Mouse (Mus musculus) adrenal gland, adult 2 months (tissue): ENCODE data around the gene Cdc37. TPM values are rescaled to one million over a fixed set of nuclear protein-coding genes. Genes with fewer than 3 reads are reported as not detected.

Source experiments
- DNase-seq: peaks from one replicate; pipeline ENCODE4 v3.0.0; 2021
- polyA plus RNA-seq: library from polyadenylated mRNA; depleted of rRNA; stranded (reverse); fragments of >200 nt; gene quantifications from 2 replicates; pipeline ENCODE4 v1.2.3, GENCODE M21; 2012
- total RNA-seq, 2 experiments: library from RNA; stranded (reverse); gene quantifications; 2 replicates each; pipeline ENCODE4 v1.2.3; 2021

The Cdc37 gene
- total and polyA plus RNA-seq, 3 experiments, result 59.0 to 202 (median 179) TPM

- no peak for DNase-seq
Observed at GRCm38 (mm10) chr9:21135941-21136381, 13.8 kb downstream of the Cdc37 start.

- no peak for DNase-seq
Observed at GRCm38 (mm10) chr9:21135329-21135890, 14.4 kb downstream of the Cdc37 start.

DNA sequence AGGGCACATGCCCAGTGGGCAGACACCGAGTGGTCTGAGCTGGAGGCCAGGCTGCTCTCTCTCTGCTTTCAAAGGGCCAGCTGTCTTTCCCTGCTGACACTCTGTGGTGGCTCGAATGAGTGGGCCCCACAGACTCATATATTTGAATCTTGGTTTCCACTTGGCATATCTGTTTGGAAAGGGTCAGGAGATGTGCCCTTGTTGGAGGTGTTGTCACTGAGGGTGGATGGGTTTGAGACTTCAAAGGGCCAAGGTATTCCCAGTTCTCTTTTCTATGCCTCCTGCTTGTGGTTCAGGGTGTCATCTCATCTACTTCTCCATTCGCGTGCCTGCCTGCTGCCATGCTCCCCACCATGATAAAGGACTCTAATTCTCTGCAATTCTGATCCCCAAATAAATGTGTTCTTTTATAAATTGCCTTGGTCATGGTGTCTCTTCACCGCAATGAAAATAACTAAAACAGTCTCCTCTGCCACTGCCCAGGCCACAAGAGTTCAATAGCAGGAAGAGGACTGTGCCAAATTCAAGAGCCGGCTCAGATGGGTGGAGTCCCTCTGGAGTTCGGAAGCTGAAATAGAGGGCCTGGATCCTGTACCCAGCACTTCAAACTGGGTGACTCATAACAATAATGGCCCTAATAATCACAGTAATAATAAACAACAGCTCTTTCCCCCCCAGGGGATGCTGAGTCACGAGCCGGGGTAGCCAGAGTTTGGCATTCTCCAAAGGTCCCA, 15.0 kb downstream of the Cdc37 start:
- DNase-seq, result peak; percentile 75

- DNase-seq, result no peak
Observed at GRCm38 (mm10) chr9:21133064-21133707, 16.6 kb downstream of the Cdc37 start.

DNA sequence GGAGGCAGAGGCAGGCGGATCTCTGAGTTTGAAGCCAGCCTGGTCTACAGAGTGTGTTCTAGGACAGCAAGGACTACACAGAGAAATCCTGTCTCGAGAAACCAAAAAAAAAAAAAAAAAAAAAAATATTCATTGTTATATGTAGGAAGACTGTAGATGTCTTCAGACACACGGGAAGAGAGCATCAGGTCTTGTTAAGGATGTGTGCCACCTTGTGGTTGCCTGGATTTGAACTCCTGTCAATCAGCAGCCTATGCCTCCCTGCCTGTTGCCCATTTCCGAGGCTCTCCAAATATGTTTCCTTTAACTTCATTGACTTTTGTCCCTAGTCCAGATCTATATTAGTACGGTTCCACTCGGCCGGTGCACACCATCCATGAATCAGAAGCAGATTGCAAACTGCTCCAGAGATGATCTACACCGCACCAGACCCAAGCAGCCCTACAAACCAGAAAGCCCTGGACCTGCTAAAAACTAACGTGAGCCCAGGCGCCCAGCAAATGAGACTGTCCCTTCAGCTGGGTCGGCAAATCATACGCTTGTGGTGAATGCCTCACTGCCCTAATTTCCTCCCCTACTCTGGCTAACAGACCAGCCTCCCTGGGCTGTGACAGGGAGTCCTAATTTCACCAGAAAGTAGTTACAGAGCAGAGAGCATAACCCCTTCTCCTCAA, 17.5 kb downstream of the Cdc37 start:
- DNase-seq, result no peak

DNA sequence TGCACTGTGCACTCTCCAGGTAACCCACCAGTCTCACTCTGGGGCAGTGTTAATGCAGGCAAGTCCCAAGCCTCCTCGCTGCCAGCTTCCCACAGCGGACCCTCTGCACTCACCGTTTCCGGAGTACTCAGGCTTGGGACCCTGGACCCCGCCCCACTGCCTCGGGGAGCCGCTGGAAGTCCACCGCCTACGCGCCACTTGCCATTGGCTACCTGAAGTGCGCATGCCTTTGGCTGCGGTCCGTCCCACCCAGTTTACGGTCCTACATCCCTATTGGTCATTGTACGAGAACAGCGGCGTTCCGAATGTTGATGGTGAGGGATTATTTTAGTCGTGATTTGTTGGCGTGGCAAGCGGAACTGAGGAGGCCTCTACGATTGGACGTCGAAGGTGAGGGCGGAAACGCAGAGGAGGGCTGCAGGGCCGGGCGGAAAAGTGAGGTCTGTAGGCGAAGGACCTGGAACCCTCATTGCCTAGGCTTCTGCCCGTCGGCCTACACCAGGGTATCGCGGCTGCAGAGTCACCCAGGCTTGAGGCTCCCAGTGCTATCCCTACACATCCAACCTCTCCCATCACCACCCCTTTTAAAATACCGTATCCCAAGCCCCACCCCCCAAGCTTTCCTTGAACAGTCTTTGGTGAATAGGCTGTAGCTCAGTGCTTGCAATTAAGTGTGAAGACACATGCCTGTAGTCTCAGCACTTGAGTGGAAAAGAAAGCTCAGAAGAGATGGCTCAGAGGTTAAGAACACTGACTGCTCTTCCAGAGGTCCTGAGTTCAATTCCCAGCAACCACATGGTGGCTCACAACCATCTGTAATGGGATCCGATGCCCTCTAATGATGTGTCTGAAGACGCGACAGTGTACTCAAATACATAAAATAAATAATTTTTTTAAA, 18.5 kb downstream of the Cdc37 start, which contains the start of gene Tyk2:
TSS of gene Tyk2 (minus strand) at position 185 of the 898 bp plus-strand sequence.
- peak; percentile 95 for DNase-seq

DNA sequence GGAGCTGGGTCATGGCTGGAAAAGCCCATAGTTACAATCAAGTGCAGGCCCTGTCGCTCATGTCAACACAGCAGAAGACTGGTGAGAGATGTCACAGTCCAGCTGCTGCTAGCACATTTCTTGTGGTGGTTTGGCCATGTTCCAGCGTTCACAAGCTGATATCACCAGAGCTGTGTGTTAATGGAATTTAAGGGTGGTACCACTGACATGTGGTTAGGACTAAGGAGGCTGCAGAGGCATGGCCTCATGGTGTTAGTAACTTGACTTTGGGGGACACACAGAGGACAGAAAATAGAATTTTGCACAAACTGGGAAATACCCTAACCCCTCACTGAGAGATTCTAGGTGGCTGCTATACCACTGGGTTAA, 23.5 kb downstream of the Cdc37 start:
- DNase-seq, result no peak

GRCm38 (mm10) chr9:21125502-21126258, 24.1 kb downstream of the Cdc37 start:
- DNase-seq, result no peak

- DNase-seq, result no peak
Observed at GRCm38 (mm10) chr9:21124837-21125236, 24.9 kb downstream of the Cdc37 start.

GRCm38 (mm10) chr9:21121483-21121882, 28.3 kb downstream of the Cdc37 start:
- no peak for DNase-seq

GRCm38 (mm10) chr9:21117073-21117472, 32.7 kb downstream of the Cdc37 start:
- no peak for DNase-seq

DNA sequence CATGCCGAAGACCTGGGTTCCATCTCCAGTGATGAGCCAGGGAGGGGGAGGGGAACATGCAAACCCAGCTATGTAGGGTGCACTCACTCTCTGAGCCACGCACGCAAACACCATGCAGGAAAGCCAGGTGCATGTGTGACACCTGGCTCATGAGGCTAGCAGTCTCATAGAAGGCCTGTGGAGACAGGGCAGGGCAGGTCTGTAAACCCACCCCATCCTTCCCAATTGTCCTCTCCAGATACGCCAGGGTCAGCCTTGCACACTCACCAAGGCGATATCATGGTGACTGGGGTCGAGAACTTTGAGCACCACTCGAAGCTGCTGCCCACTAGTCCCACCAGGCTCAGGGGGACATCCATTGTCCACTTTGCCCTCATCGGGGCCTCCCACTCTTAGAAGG, 34.7 kb downstream of the Cdc37 start:
- DNase-seq, result no peak

DNA sequence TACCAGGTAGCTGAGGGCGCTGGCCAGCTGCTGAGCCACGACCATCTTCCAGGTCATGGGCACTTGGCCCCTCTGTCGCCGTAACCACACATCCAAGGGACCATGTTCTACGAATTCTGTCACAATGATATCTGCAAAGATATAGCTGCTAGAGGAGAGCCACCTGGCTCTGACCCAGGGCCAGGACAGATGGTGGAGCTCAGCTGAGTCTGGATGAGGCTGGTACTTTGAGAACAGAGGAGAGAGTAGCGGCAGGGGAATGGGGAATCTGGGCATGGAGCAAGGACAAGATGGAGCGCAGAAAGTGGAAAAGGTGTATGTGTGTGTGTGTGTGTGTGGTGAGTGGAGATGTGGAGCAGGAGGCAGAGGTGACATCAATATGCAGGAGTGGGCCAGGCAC, 35.6 kb downstream of the Cdc37 start:
- no peak for DNase-seq

DNA sequence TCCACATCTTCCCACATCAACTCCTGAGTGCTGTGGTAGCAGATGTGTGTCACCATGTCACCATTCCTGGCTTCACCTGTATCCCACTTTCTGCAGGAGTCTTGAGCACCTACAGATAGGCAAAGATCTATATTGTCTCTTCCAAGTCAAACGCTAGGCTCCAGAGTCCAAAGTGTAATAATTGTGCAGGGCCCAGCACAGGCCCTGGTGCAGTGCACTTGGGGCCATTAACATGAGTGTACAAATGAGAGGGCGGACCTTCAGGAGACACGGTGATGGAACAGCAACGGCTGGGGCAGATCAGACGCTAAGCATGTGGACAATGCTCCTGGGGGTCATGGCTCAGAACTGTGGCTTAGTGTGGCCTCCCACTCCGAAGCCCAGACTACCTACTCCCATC, 36.0 kb downstream of the Cdc37 start:
- DNase-seq, result no peak

DNA sequence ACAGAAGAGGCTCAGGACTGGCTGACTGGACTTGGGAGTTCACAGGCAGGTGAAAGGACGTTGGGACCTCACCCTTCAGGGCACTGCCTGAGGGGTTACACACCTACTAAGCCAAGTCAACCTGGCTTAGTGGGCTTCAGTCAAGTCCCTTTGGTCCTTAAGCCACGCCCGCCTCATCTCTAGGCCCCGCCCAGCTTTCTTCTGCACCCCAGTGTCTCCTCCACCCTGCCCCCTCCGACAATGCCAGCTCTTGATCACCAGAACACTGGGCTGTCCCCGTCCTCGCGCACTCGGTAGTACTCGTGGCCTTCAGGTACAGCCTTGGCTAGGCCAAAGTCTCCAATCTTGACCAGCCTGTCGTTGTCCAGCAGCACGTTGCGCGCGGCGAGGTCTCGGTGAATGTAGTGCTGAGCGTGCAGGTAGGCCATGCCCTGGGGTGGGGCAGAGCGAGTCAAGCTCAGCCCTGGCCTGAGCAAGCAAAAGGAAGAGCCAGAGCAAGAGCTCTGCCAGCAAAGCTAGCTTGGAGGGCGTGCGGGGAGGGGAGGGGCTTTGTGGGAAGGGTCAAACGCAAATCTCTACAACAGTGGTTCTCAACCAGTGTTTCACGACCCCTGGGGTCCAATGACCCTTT, 42.1 kb downstream of the Cdc37 start:
- no peak for DNase-seq

- DNase-seq, result no peak
Observed at GRCm38 (mm10) chr9:21105760-21106564, 43.8 kb downstream of the Cdc37 start.

GRCm38 (mm10) chr9:21104814-21105213, 45.0 kb downstream of the Cdc37 start:
- DNase-seq, result no peak

DNA sequence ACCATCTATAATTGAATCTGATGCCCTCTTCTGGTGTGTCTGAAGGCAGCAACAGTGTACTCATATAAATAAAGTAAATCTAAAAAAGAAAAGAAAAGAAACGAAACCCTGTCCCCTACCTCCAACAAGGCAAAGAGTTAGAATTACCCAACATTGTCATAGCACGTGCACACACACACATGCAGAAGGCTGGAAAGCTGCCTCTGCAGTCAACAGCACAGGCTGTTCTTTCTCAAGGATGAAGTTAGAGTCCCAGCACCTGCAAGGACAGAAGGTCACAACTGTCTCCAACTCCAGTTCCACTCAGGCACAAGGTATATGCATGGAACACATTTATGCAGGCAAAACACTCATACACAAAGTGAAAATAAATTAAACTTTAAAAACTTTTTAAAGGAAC, 47.7 kb downstream of the Cdc37 start:
- no peak for DNase-seq

- no peak for DNase-seq
Observed at GRCm38 (mm10) chr9:21100447-21101161, 49.2 kb downstream of the Cdc37 start.
